Mouse (Mus musculus) testis, adult 2 months (tissue): ENCODE results near the gene Lrsam1. TPM values are rescaled to one million over a fixed set of nuclear protein-coding genes. Genes with fewer than 3 reads are reported as not detected.

Source experiments
- H3K27ac ChIP-seq: fragments of 200-500 bp; 2 replicates; pipeline ENCODE4 v1.5.1; 2012; ENCODE audit warnings: low read depth, low read length; ENCODE audit not compliant: control insufficient read depth, insufficient read depth
- H3K27me3 ChIP-seq: fragments of 200-500 bp; 2 replicates; pipeline ENCODE4 v1.6.1; 2012; ENCODE audit warnings: mild to moderate bottlenecking, low read length, moderate library complexity; ENCODE audit not compliant: control insufficient read depth, insufficient read depth
- H3K36me3 ChIP-seq: fragments of 200-500 bp; 2 replicates; pipeline ENCODE4 v1.6.1; 2012; ENCODE audit warnings: mild to moderate bottlenecking, low read length; ENCODE audit not compliant: control insufficient read depth, insufficient read depth
- H3K4me1 ChIP-seq: fragments of 200-500 bp; 2 replicates; pipeline ENCODE4 v1.6.1; 2012; ENCODE audit warnings: low read length; ENCODE audit not compliant: control insufficient read depth, insufficient read depth
- H3K4me3 ChIP-seq: fragments of 200-500 bp; 2 replicates; pipeline ENCODE4 v1.5.1; 2012; ENCODE audit warnings: low read depth, mild to moderate bottlenecking, low read length, moderate library complexity, mixed read lengths; ENCODE audit not compliant: control insufficient read depth
- CTCF ChIP-seq: fragments of 200-500 bp; IDR thresholded peaks from 2 replicates; pipeline ENCODE4 v1.5.1; 2012; ENCODE audit warnings: low read depth, mild to moderate bottlenecking, inconsistent platforms, low read length, moderate library complexity; ENCODE audit not compliant: control insufficient read depth, insufficient read depth, insufficient replicate concordance
- POLR2A ChIP-seq: fragments of 200-500 bp; IDR thresholded peaks from 2 replicates; pipeline ENCODE4 v1.6.1; 2012; ENCODE audit warnings: low read depth, mild to moderate bottlenecking, inconsistent platforms, low read length, moderate library complexity; ENCODE audit not compliant: control insufficient read depth
- polyA plus RNA-seq: library from polyadenylated mRNA; depleted of rRNA; stranded (reverse); fragments of >200 nt; gene quantifications from 2 replicates; pipeline ENCODE4 v1.2.3, GENCODE M21; 2012

The Lrsam1 gene
- polyA plus RNA-seq, 1 experiment: 5.3 TPM

DNA sequence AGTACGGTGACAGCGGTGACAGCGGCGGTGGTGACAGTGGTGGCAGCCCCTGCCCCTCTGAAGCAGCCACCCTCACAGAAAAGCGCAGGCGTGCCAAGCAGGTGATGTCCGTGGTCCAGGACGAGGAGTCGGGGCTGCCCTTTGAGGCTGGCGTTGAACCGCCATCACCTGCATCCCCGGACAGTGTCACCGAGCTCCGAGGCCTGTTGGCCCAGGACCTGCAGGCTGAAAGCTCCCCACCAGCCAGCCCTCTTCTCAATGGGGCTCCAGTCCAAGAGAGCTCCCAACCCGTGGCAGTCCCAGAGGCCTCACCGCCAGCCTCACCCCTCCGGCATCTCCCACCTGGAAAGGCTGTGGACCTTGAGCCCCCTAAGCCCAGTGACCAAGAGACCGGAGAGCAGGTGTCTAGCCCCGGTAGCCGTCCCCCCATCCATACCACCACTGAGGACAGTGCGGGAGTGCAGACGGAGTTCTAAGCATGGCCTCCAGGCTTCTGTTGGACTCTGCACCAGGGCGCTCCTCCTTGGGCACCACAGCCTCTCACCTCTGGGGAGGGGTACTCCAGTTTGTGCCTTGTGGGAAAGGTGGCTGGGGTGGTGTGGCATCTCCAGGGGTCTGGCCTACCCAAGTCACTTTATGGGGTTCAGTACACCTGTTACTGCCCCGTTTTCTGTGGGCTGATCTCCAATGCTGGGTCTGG, 37.7 kb downstream of the Lrsam1 start:
- Histone ChIP-seq H3K4me1 (no peaks in the 10 kb centered on the region), H3K36me3 (no peaks in the 10 kb centered on the region), H3K27ac (no peak overlapping the region), H3K27me3 (no peaks in the 10 kb centered on the region), H3K4me3 (no peak overlapping the region)
- TF ChIP-seq CTCF: no peak
- TF ChIP-seq POLR2A: no peak

DNA sequence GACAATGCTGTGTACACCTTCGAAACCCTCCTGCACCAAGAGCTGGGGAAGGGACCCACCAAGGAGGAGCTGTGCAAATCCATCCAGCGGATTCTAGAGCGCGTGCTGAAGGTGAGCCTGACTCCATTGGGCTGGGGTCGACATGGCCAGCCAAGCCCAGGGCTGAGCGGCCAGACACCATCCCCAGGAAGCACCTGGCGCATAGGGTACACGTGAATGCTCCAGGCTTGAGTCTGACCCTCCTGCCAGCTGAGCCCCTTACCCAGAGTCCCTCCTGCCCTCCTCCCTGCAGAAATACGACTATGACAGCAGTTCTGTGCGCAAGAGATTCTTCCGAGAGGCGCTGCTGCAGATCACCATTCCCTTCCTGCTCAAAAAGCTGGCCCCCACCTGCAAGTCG, 38.9 kb downstream of the Lrsam1 start:
- Histone ChIP-seq H3K4me3 (no peak overlapping the region), H3K36me3 (no peaks in the 10 kb centered on the region), H3K27ac (no peak overlapping the region)

DNA sequence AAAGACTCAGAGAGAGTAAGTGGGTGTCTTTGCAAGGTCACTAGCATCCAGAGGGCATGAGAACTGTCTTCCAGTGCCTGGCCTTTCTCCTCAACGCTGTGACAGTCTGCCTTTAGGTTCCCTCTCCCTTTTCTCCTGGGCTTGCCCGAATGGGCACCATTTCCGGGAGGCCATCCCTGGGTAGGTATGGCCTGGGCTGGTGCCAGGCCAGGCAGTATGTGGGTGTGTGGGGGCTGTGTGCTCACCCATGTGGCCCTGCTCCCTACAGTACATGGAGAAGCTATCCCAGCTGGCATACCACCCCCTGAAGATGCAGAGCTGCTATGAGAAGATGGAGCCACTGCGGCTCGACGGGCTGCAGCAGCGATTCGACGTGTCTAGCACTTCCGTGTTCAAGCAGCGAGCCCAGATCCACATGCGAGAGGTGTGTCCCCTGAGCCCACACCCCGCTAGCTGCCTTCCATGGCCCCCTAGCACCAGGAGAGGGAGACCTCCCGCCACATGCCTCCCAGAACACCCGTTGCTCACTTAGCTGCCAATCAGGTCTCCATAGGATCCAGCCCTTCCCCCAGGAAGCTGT, 39.5 kb downstream of the Lrsam1 start:
- no peaks in the 10 kb centered on the region for H3K27me3 ChIP-seq
- no peak overlapping the region for H3K27ac ChIP-seq
- H3K36me3 ChIP-seq: no peaks in the 10 kb centered on the region
- H3K4me3 ChIP-seq: no peak overlapping the region
- TF ChIP-seq CTCF (no peak), POLR2A (no peak)
- H3K4me1 ChIP-seq: no peaks in the 10 kb centered on the region

More for the DNA sequence above, 38.9 kb downstream of the Lrsam1 start:
- no peaks in the 10 kb centered on the region for H3K27me3 ChIP-seq
- no peaks in the 10 kb centered on the region for H3K4me1 ChIP-seq
- no peak for TF ChIP-seq POLR2A
- no peak for TF ChIP-seq CTCF

DNA sequence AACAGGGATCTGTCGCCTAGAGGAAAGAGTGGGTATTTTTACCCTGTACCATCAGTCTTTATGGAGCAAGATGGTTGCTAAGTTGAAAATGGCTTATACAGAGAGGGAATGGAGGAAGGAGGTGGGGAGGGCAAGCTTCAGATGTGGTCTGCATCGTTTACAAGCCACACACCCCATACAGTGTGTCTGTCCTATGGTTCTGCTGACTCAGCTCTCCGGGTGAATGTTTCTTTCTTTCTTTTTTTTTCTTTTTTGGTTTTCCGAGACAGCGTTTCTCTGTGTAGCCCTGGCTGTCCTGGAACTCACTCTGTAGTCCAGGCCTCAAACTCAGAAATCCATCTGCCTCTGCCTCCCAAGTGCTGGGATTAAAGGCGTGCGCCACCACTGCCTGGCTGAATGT, 40.2 kb downstream of the Lrsam1 start:
- no peaks in the 10 kb centered on the region for H3K36me3 ChIP-seq
- no peak overlapping the region for H3K27ac ChIP-seq
- TF ChIP-seq POLR2A: no peak
- H3K4me3 ChIP-seq: no peak overlapping the region
- H3K27me3 ChIP-seq: no peaks in the 10 kb centered on the region
- no peaks in the 10 kb centered on the region for H3K4me1 ChIP-seq

DNA sequence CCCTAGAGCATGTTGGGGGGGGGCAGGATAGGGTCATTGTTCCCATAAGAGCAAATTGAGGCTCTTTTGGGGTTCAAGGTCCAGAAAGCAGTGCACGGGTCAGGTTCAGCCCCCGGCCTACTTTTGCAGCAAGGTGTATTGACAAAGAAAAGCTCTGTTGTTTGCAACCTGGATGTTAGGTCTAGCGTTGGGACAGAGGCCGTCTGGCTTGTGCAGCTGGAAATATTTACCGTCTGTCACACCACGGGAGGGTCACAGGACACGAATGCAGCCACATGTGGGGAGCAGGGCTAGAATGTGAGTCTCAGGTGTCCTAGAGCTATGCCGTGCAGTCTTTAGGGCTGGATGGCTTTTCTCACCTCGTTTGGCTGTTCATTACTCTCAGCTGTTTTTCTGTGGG, 43.0 kb downstream of the Lrsam1 start:
- no peaks in the 10 kb centered on the region for H3K4me1 ChIP-seq
- TF ChIP-seq POLR2A (no peak), CTCF (no peak)
- no peak overlapping the region for H3K4me3 ChIP-seq
- H3K36me3 ChIP-seq: no peaks in the 10 kb centered on the region
- no peak overlapping the region for H3K27ac ChIP-seq
- no peaks in the 10 kb centered on the region for H3K27me3 ChIP-seq

DNA sequence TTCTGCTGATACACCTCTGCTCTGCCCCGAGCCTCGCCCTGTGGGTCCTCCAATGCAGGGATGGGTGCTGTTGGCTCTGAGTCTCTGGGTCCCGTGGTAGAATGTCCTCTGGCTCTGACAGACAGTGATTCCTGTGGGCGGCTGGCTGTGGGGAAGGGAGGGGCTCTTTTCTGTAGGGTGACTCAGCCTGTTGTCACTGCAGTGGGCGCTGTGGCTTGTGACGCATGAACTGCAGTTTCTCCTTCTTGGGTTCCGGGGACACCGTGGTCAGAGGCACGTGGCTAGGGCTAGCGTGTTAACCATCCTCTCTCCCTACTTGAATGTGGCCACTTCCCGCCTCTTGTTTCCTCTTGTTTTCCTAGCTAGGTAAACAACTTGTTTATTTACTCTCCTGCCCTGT, 43.9 kb downstream of the Lrsam1 start:
- no peak overlapping the region for H3K4me3 ChIP-seq
- no peak overlapping the region for H3K27ac ChIP-seq
- H3K36me3 ChIP-seq: no peaks in the 10 kb centered on the region
- no peaks in the 10 kb centered on the region for H3K4me1 ChIP-seq
- TF ChIP-seq POLR2A (no peak), CTCF (no peak)
- H3K27me3 ChIP-seq: no peaks in the 10 kb centered on the region

DNA sequence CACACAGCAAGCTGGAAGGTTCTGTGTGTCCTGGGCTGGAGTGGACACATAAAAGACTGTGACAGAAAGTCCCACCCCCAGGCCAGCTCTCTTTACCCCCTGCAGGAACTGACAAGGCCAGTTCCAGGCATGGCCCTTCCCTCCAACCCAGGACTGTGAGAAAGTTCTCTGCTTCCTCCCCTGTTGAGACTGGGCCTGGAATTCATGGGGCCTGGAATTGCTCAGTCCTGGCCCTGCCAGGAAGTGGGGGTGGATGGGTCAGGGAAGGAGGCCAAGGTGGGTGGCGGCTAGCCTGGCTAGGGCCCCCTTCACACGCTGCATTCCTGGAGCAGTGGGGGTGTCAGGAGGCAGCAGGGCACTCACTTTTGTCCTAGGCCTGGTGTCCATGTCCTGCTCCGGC, 46.5 kb downstream of the Lrsam1 start:
- Histone ChIP-seq H3K4me1 (peaks cover 3% of the 10 kb centered on the region; the same call in 1 of the 2 replicates), H3K27ac (no peak overlapping the region), H3K36me3 (no peaks in the 10 kb centered on the region), H3K27me3 (no peaks in the 10 kb centered on the region), H3K4me3 (no peak overlapping the region)
- no peak for TF ChIP-seq CTCF
- TF ChIP-seq POLR2A: no peak
